Mouse (Mus musculus): ENCODE measurements at regions not wholly inside any gene's neighbourhood (a gene's known extent, or its start where the extent isn't known, plus 50 kb on each side); places are given as distances from the start of the nearest gene placed in this dataset.

- TF ChIP-seq CTCF (IDR thresholded peaks at IDR 0.05) (no peak), EP300 (IDR thresholded peaks at IDR 0.05) (no peak)
Measured at GRCm38 (mm10) chr1:92383749-92384148, 89.9 kb downstream of the Ndufa10 start.

Data from lung, postnatal 0 days (tissue).